Mouse (Mus musculus) lung, embryonic 15.5 days (tissue): ENCODE measurements at regions not wholly inside any gene's neighbourhood (a gene's known extent, or its start where the extent isn't known, plus 50 kb on each side); places are given as distances from the start of the nearest gene placed in this dataset.
"Not testable (repeated sequence)": the region's sequence is repeated elsewhere in the genome, so short reads cannot be mapped to it uniquely, and the experiment has no call there.

Source experiments
- ATAC-seq: fragments of 200-750 bp; cut with Nextera tagmentation; 2 replicates; pipeline ENCODE4 v1.8.0; 2017; ENCODE audit warnings: moderate number of reproducible peaks, borderline replicate concordance; ENCODE audit not compliant: low FRiP score, low TSS enrichment; ENCODE audit errors: extremely low read depth
- H3K27ac ChIP-seq: fragments of 300-500 bp; sonication (generic); 2 replicates; pipeline ENCODE4 v1.5.1; 2015; ENCODE audit warnings: moderate library complexity, mild to moderate bottlenecking, inconsistent platforms
- H3K27me3 ChIP-seq: fragments of 300-500 bp; sonication (generic); 2 replicates; pipeline ENCODE4 v1.6.1; 2015; ENCODE audit warnings: inconsistent platforms
- H3K36me3 ChIP-seq: fragments of 300-500 bp; sonication (generic); 2 replicates; pipeline ENCODE4 v1.6.1; 2015; ENCODE audit warnings: inconsistent platforms
- H3K4me1 ChIP-seq: fragments of 300-500 bp; sonication (generic); 2 replicates; pipeline ENCODE4 v1.6.1; 2015; ENCODE audit warnings: inconsistent platforms
- H3K4me2 ChIP-seq: fragments of 300-500 bp; sonication (generic); 2 replicates; pipeline ENCODE4 v1.6.1; 2015; ENCODE audit warnings: inconsistent platforms, mild to moderate bottlenecking, moderate library complexity
- H3K4me3 ChIP-seq: fragments of 300-500 bp; sonication (generic); 2 replicates; pipeline ENCODE4 v1.5.1; 2015; ENCODE audit warnings: mild to moderate bottlenecking, inconsistent platforms
- H3K9ac ChIP-seq: fragments of 300-500 bp; sonication (generic); 2 replicates; pipeline ENCODE4 v1.6.1; 2015; ENCODE audit warnings: inconsistent platforms
- H3K9me3 ChIP-seq: fragments of 300-500 bp; sonication (generic); 2 replicates; pipeline ENCODE4 v1.6.1; 2016; ENCODE audit warnings: inconsistent platforms
- WGBS: fragments of 180-500 bp; shearing (Covaris S2); methylation state at CpG from one replicate; pipeline ENCODE4 v1.1.7; 2015; 5-methylcytosine and 5-hydroxymethylcytosine counted together

GRCm38 (mm10) chr16:57927816-57928215 lies 173.3 kb upstream of the Col8a1 start:
- no peak overlapping the region for H3K4me3 ChIP-seq
- H3K9me3 ChIP-seq, result no peaks in the 10 kb centered on the region
- 0 out of 2 replicates have a peak, but pooled peaks cover 5% of the 10 kb centered on the region for H3K4me1 ChIP-seq
- H3K27ac ChIP-seq, result no peak overlapping the region
- H3K36me3 ChIP-seq, result no peaks in the 10 kb centered on the region
- no peak for ATAC-seq
- H3K27me3 ChIP-seq, result no peaks in the 10 kb centered on the region
- WGBS, result 56% methylated on average over 4 of the region's 4 CpGs
- H3K9ac ChIP-seq, result no peak overlapping the region
- no peak overlapping the region for H3K4me2 ChIP-seq

GRCm38 (mm10) chr16:57928301-57928700 lies 173.8 kb upstream of the Col8a1 start:
- 0 out of 2 replicates have a peak, but pooled peaks cover 5% of the 10 kb centered on the region for H3K4me1 ChIP-seq
- WGBS, result 20% methylated on average over 4 of the region's 4 CpGs
- H3K4me2 ChIP-seq, result no peak overlapping the region
- no peaks in the 10 kb centered on the region for H3K36me3 ChIP-seq
- no peak; the same call in 1 of the 2 replicates for ATAC-seq
- H3K27ac ChIP-seq, result no peak overlapping the region
- no peaks in the 10 kb centered on the region for H3K9me3 ChIP-seq
- no peaks in the 10 kb centered on the region for H3K27me3 ChIP-seq
- no peak overlapping the region for H3K4me3 ChIP-seq
- H3K9ac ChIP-seq, result no peak overlapping the region

- no peak for ATAC-seq
- WGBS, result 67% methylated on average over 12 of the region's 12 CpGs
- H3K4me3 ChIP-seq, result no peak overlapping the region
These were observed 174.7 kb upstream of the Col8a1 start for GRCm38 (mm10) chr16:57929151-57929764.

GRCm38 (mm10) chr16:57945404-57945803 lies 190.9 kb upstream of the Col8a1 start:
- Histone ChIP-seq H3K4me2 (no peak overlapping the region), H3K4me1 (no peaks in the 10 kb centered on the region), H3K27me3 (no peaks in the 10 kb centered on the region), H3K9ac (no peak overlapping the region), H3K9me3 (no peaks in the 10 kb centered on the region), H3K4me3 (no peak overlapping the region), H3K27ac (no peak overlapping the region), H3K36me3 (no peaks in the 10 kb centered on the region)
- ATAC-seq, result no peak
- 52% methylated on average over 6 of the region's 6 CpGs for WGBS

More at GRCm38 (mm10) chr16:57929151-57929764, 174.7 kb upstream of the Col8a1 start:
- Histone ChIP-seq H3K27me3 (no peaks in the 10 kb centered on the region), H3K4me1 (0 out of 2 replicates have a peak, but pooled peaks cover 5% of the 10 kb centered on the region), H3K36me3 (no peaks in the 10 kb centered on the region), H3K9me3 (no peaks in the 10 kb centered on the region), H3K9ac (no peak overlapping the region), H3K27ac (no peak overlapping the region), H3K4me2 (no peak overlapping the region)

- no peak for ATAC-seq
- no peaks in the 10 kb centered on the region for H3K4me1 ChIP-seq
- WGBS, result 54% methylated on average over 3 of the region's 3 CpGs
- H3K27ac ChIP-seq, result no peak overlapping the region
- H3K27me3 ChIP-seq, result no peaks in the 10 kb centered on the region
- no peak overlapping the region for H3K4me2 ChIP-seq
- H3K9ac ChIP-seq, result no peak overlapping the region
- no peaks in the 10 kb centered on the region for H3K9me3 ChIP-seq
- no peaks in the 10 kb centered on the region for H3K36me3 ChIP-seq
- no peak overlapping the region for H3K4me3 ChIP-seq
These were observed 192.8 kb upstream of the Col8a1 start for GRCm38 (mm10) chr16:57947309-57947708.

GRCm38 (mm10) chr16:57949680-57950079 lies 195.1 kb upstream of the Col8a1 start:
- ATAC-seq, result no peak

GRCm38 (mm10) chr16:57970956-57971355 lies 216.4 kb upstream of the Col8a1 start:
- 42% methylated on average over 1 of the region's 1 CpGs for WGBS

More at GRCm38 (mm10) chr16:57949680-57950079, 195.1 kb upstream of the Col8a1 start:
- Histone ChIP-seq H3K9ac (no peak overlapping the region), H3K4me2 (no peak overlapping the region), H3K4me3 (no peak overlapping the region), H3K36me3 (no peaks in the 10 kb centered on the region), H3K9me3 (no peaks in the 10 kb centered on the region), H3K27me3 (no peaks in the 10 kb centered on the region), H3K27ac (no peak overlapping the region), H3K4me1 (no peaks in the 10 kb centered on the region)
- 74% methylated on average over 3 of the region's 3 CpGs for WGBS

GRCm38 (mm10) chr16:57984111-57984510 lies 229.6 kb upstream of the Col8a1 start:
- H3K4me1 ChIP-seq, result no peaks in the 10 kb centered on the region
- 71% methylated on average over 5 of the region's 5 CpGs for WGBS
- H3K9ac ChIP-seq, result no peak overlapping the region
- no peaks in the 10 kb centered on the region for H3K27me3 ChIP-seq
- no peak overlapping the region for H3K4me2 ChIP-seq
- no peak overlapping the region for H3K27ac ChIP-seq
- no peak overlapping the region for H3K4me3 ChIP-seq
- no peaks in the 10 kb centered on the region for H3K9me3 ChIP-seq
- no peaks in the 10 kb centered on the region for H3K36me3 ChIP-seq
- no peak for ATAC-seq

More at GRCm38 (mm10) chr16:57970956-57971355, 216.4 kb upstream of the Col8a1 start:
- ATAC-seq, result no peak
- Histone ChIP-seq H3K27ac (no peak overlapping the region), H3K27me3 (no peaks in the 10 kb centered on the region), H3K36me3 (no peaks in the 10 kb centered on the region), H3K9me3 (no peaks in the 10 kb centered on the region), H3K9ac (no peak overlapping the region), H3K4me2 (no peak overlapping the region), H3K4me3 (no peak overlapping the region), H3K4me1 (no peaks in the 10 kb centered on the region)

GRCm38 (mm10) chr16:58005740-58006139 lies 251.2 kb upstream of the Col8a1 start:
- Histone ChIP-seq H3K4me2 (no peak overlapping the region), H3K27ac (no peak overlapping the region), H3K4me3 (no peak overlapping the region), H3K27me3 (no peaks in the 10 kb centered on the region), H3K4me1 (no peaks in the 10 kb centered on the region), H3K36me3 (no peaks in the 10 kb centered on the region), H3K9me3 (no peaks in the 10 kb centered on the region), H3K9ac (no peak overlapping the region)
- 47% methylated on average over 3 of the region's 3 CpGs for WGBS
- ATAC-seq, result no peak

- no peak for ATAC-seq
- WGBS, result 36% methylated on average over 1 of the region's 1 CpGs
- H3K36me3 ChIP-seq, result no peaks in the 10 kb centered on the region
These were observed 259.0 kb upstream of the Col8a1 start for GRCm38 (mm10) chr16:58013557-58013956.

GRCm38 (mm10) chr16:58027525-58027924 lies 273.0 kb upstream of the Col8a1 start:
- no peaks in the 10 kb centered on the region for H3K36me3 ChIP-seq
- H3K9me3 ChIP-seq, result no peaks in the 10 kb centered on the region
- ATAC-seq, result no peak
- 68% methylated on average over 2 of the region's 2 CpGs for WGBS
- H3K4me1 ChIP-seq, result no peaks in the 10 kb centered on the region
- no peaks in the 10 kb centered on the region for H3K27me3 ChIP-seq
- no peak overlapping the region for H3K9ac ChIP-seq
- no peak overlapping the region for H3K27ac ChIP-seq
- no peak overlapping the region for H3K4me2 ChIP-seq
- H3K4me3 ChIP-seq, result no peak overlapping the region

More at GRCm38 (mm10) chr16:58013557-58013956, 259.0 kb upstream of the Col8a1 start:
- Histone ChIP-seq H3K27ac (no peak overlapping the region), H3K4me2 (no peak overlapping the region), H3K4me3 (no peak overlapping the region), H3K27me3 (no peaks in the 10 kb centered on the region), H3K4me1 (no peaks in the 10 kb centered on the region), H3K9me3 (no peaks in the 10 kb centered on the region), H3K9ac (no peak overlapping the region)

GRCm38 (mm10) chr16:58028541-58028940 lies 274.0 kb upstream of the Col8a1 start:
- WGBS, result 42% methylated on average over 1 of the region's 1 CpGs
- H3K27ac ChIP-seq, H3K4me1 ChIP-seq, ATAC-seq, H3K9me3 ChIP-seq, H3K4me2 ChIP-seq, H3K9ac ChIP-seq, H3K4me3 ChIP-seq, H3K36me3 ChIP-seq, H3K27me3 ChIP-seq: not testable (repeated sequence)
